8 mouse cellular contexts compared by ENCODE assay signal in the genomic region with DNA sequence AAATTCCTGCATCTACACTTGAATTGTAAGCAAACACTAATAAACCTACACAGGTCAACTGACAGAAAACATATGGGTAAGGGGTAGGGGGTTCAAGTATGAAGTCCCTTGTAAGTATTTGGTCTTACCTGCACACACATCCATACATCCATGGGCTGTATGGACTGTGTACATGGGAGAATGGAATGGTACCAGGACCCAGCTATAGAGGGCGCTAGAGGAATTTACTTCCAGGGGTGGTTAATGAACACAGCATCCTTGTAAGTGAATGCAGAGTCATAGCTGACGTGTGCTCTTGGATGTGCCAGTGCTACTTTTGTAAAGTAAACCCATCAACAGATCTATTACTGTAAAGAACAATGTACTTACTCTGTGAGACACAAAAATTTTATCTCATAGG.
DNase-seq lines count a peak whose midpoint lies in the region; ATAC-seq and TF ChIP-seq lines count a peak whose summit lies in the region.

No protein-coding gene starts in this region.

- no peak overlapping the region for H3K9ac ChIP-seq in hindbrain, embryonic 14.5 days
- H3K9ac ChIP-seq in hindbrain, embryonic 13.5 days: no peak overlapping the region
- H3K9ac ChIP-seq in forebrain, embryonic 16.5 days (replicated peaks; ENCODE audit: low read depth, low read length): no peak overlapping the region

- POLR2A ChIA-PET in Patski (lab: Charles Lee): no interaction called here

- H3K4me3 ChIP-seq in hindbrain, embryonic 14.5 days (replicated peaks; ENCODE audit: low read length): no peak overlapping the region
- H3K4me3 ChIP-seq in hindbrain, embryonic 13.5 days: no peak overlapping the region
- H3K4me3 ChIP-seq in forebrain, embryonic 16.5 days (replicated peaks; ENCODE audit: low read length): no peak overlapping the region

- DNase-seq in hindbrain, embryonic 14.5 days (ENCODE audit: low spot score): peak; percentile 33
- peak; percentile 12 to 27 for DNase-seq in B cell, adult 2 months
- DNase-seq in Patski (ENCODE audit: low read depth, low spot score): no peak
- DNase-seq in mesoderm, embryonic 11.5 days (ENCODE audit: low read depth, low spot score): peak; percentile 36
- no peak for DNase-seq in gastrocnemius, postnatal 4 days (ENCODE audit: low spot score in 2 of 2)

- H3K4me1 ChIP-seq in hindbrain, embryonic 14.5 days (replicated peaks; ENCODE audit: control insufficient read depth, insufficient read depth, low read length): no peaks in the 10 kb centered on the region
- 0 out of 2 replicates have a peak, but pooled peaks cover 4% of the 10 kb centered on the region for H3K4me1 ChIP-seq in hindbrain, embryonic 13.5 days (replicated peaks)
- H3K4me1 ChIP-seq in forebrain, embryonic 16.5 days (replicated peaks; ENCODE audit: control insufficient read depth, insufficient read depth, low read length): peaks cover 5% of the 10 kb centered on the region; the same call in 1 of the 2 replicates

- H3K4me2 ChIP-seq in hindbrain, embryonic 14.5 days (replicated peaks): no peak overlapping the region
- H3K4me2 ChIP-seq in hindbrain, embryonic 13.5 days: no peak overlapping the region
- H3K4me2 ChIP-seq in forebrain, embryonic 16.5 days (ENCODE audit: low read length): no peak overlapping the region

- CTCF ChIA-PET in Patski (lab: Charles Lee): interaction anchor here (1.1 to 1.5 kb wide), 2 partner anchors 307 to 375 kb away, joined by 3 read pairs; no protein-coding TSS in a partner anchor

- H3K27me3 ChIP-seq in hindbrain, embryonic 14.5 days (ENCODE audit: control insufficient read depth, insufficient read depth, low read length): no peaks in the 10 kb centered on the region
- no peaks in the 10 kb centered on the region for H3K27me3 ChIP-seq in hindbrain, embryonic 13.5 days
- H3K27me3 ChIP-seq in Patski: no peaks in the 10 kb centered on the region
- no peaks in the 10 kb centered on the region for H3K27me3 ChIP-seq in forebrain, embryonic 16.5 days (replicated peaks; ENCODE audit: control insufficient read depth, insufficient read depth, low read length)

- WGBS in hindbrain, embryonic 14.5 days: 16% methylated on average over 2 of the region's 2 CpGs
- 16% methylated on average over 2 of the region's 2 CpGs for WGBS in hindbrain, embryonic 13.5 days
- WGBS in forebrain, embryonic 16.5 days: 4% methylated on average over 2 of the region's 2 CpGs

- no peaks in the 10 kb centered on the region for H3K9me3 ChIP-seq in hindbrain, embryonic 14.5 days (ENCODE audit: control insufficient read depth, low read length)
- no peaks in the 10 kb centered on the region for H3K9me3 ChIP-seq in hindbrain, embryonic 13.5 days
- no peaks in the 10 kb centered on the region for H3K9me3 ChIP-seq in forebrain, embryonic 16.5 days (ENCODE audit: control insufficient read depth, low read length)

- in situ Hi-C loops in Patski (cut with MboI; ENCODE audit: low pct_unique_long_range_greater_than_20kb): no loop called here

- ATAC-seq in hindbrain, embryonic 14.5 days (ENCODE audit: low FRiP score): no peak
- ATAC-seq in hindbrain, embryonic 13.5 days (ENCODE audit: low FRiP score): no peak
- no peak for ATAC-seq in Patski
- peak; percentile 61 for ATAC-seq in forebrain, embryonic 16.5 days
- ATAC-seq in erythroid progenitor cell, adult 5-6 weeks (replicated peaks; ENCODE audit: low FRiP score, poor library complexity, severe bottlenecking): no peak

- no peak overlapping the region for H3K27ac ChIP-seq in hindbrain, embryonic 14.5 days
- H3K27ac ChIP-seq in hindbrain, embryonic 13.5 days: no peak overlapping the region
- no peak overlapping the region for H3K27ac ChIP-seq in forebrain, embryonic 16.5 days (ENCODE audit: low read length)

- TF ChIP-seq CTCF in Patski (IDR thresholded peaks at IDR 0.05): peak; percentile 36

- H3K36me3 ChIP-seq in hindbrain, embryonic 14.5 days (replicated peaks; ENCODE audit: control insufficient read depth, insufficient read depth): no peaks in the 10 kb centered on the region
- H3K36me3 ChIP-seq in hindbrain, embryonic 13.5 days: no peaks in the 10 kb centered on the region
- H3K36me3 ChIP-seq in forebrain, embryonic 16.5 days (ENCODE audit: control insufficient read depth, insufficient read depth): no peaks in the 10 kb centered on the region

Comparison
In these comparisons a context has a peak if more than half of its experiments do, and no peak if none do; other contexts are left out.
1. DNase-seq: peak in hindbrain, embryonic 14.5 days (single experiment), B cell, adult 2 months (2 of 2) and mesoderm, embryonic 11.5 days (single experiment); none in Patski (single experiment) and gastrocnemius, postnatal 4 days (0 of 2).